Mouse (Mus musculus) testis, adult 2 months (tissue): ENCODE results near the gene Cbx8.

Experiments used
- CTCF ChIP-seq: fragments of 200-500 bp; IDR thresholded peaks from 2 replicates; pipeline ENCODE4 v1.5.1; 2012; ENCODE audit warnings: low read depth, mild to moderate bottlenecking, inconsistent platforms, low read length, moderate library complexity; ENCODE audit not compliant: control insufficient read depth, insufficient read depth, insufficient replicate concordance
- POLR2A ChIP-seq: fragments of 200-500 bp; IDR thresholded peaks from 2 replicates; pipeline ENCODE4 v1.6.1; 2012; ENCODE audit warnings: low read depth, mild to moderate bottlenecking, inconsistent platforms, low read length, moderate library complexity; ENCODE audit not compliant: control insufficient read depth

DNA sequence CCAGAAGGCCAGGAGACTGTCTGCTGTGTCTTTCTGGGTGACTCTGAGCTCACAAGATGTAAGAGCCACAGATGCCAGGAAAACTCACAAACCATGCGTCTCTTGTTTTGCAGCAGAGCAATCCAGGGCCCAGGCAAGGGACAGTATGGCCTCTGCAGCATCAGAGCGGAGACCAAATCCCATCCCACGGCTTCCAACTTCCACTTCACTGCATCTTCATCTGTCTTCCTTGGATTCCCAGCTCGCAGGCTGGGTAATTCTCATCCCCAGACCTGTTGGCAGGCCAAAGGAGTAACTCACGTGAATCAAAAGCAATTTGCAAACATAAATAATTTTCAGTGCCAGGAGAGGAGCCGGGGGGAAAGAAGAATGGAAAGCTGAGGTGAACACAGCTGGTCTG, 32.2 kb upstream of the Cbx8 start:
- TF ChIP-seq POLR2A (no peak), CTCF (no peak)
